Mouse (Mus musculus) small intestine, adult 2 months (tissue): ENCODE results near the gene Bcl2. TPM values are rescaled to one million over a fixed set of nuclear protein-coding genes. Genes with fewer than 3 reads are reported as not detected.
A peak's percentile ranks its signal among the peaks of the same experiment; 100 is the strongest.

ENCODE experiments used
- H3K27ac ChIP-seq: fragments of 200-500 bp; 2 replicates; pipeline ENCODE4 v1.5.1; 2012; ENCODE audit warnings: low read depth, low read length, control low read depth, inconsistent platforms; ENCODE audit not compliant: insufficient read depth
- H3K27me3 ChIP-seq: fragments of 200-500 bp; 2 replicates; pipeline ENCODE4 v1.6.1; 2012; ENCODE audit warnings: mild to moderate bottlenecking, moderate library complexity, low read length, inconsistent platforms; ENCODE audit not compliant: control insufficient read depth, insufficient read depth
- H3K36me3 ChIP-seq: fragments of 200-500 bp; 2 replicates; pipeline ENCODE4 v1.6.1; 2012; ENCODE audit warnings: mild to moderate bottlenecking, low read length, control low read depth, inconsistent platforms; ENCODE audit not compliant: control insufficient read depth, insufficient read depth
- H3K4me1 ChIP-seq: fragments of 200-500 bp; 2 replicates; pipeline ENCODE4 v1.6.1; 2012; ENCODE audit warnings: low read length, inconsistent platforms, mixed read lengths; ENCODE audit not compliant: control insufficient read depth, insufficient read depth, insufficient read length
- H3K4me3 ChIP-seq: fragments of 200-500 bp; 2 replicates; pipeline ENCODE4 v1.5.1; 2012; ENCODE audit warnings: low read depth, mild to moderate bottlenecking, control low read depth, inconsistent platforms, low read length, moderate library complexity
- CTCF ChIP-seq: fragments of 200-500 bp; IDR thresholded peaks from 2 replicates; pipeline ENCODE4 v1.5.1; 2012; ENCODE audit warnings: low read depth, mild to moderate bottlenecking, control low read depth, inconsistent platforms, low read length, moderate library complexity, mixed read lengths; ENCODE audit not compliant: insufficient replicate concordance, insufficient read length; ENCODE audit errors: extremely low read depth
- POLR2A ChIP-seq: fragments of 200-500 bp; IDR thresholded peaks from 2 replicates; pipeline ENCODE4 v1.6.1; 2012; ENCODE audit warnings: low read depth, mild to moderate bottlenecking, control low read depth, inconsistent platforms, low read length, moderate library complexity
- WGBS: fragments of 180-500 bp; shearing (Covaris S2); methylation state at CpG from one replicate; pipeline ENCODE4 v1.1.7; 2018; 5-methylcytosine and 5-hydroxymethylcytosine counted together
- polyA plus RNA-seq: library from polyadenylated mRNA; depleted of rRNA; stranded (reverse); fragments of >200 nt; gene quantifications from 2 replicates; pipeline ENCODE4 v1.2.3, GENCODE M21; 2012

The Bcl2 gene
- polyA plus RNA-seq, 1 experiment = 1.5 TPM

GRCm38 (mm10) chr1:106616955-106617354 lies 97.1 kb downstream of the Bcl2 start:
- TF ChIP-seq POLR2A = no peak
- TF ChIP-seq CTCF = no peak
- 87% methylated on average over 5 of the region's 5 CpGs for WGBS
- Histone ChIP-seq H3K4me1 (no peaks in the 10 kb centered on the region; the same call in 1 of the 2 replicates), H3K4me3 (no peak overlapping the region), H3K36me3 (no peaks in the 10 kb centered on the region), H3K27me3 (no peaks in the 10 kb centered on the region), H3K27ac (no peak overlapping the region)

- Histone ChIP-seq H3K36me3 (no peaks in the 10 kb centered on the region), H3K27ac (0 out of 2 replicates have a peak overlapping the region, but pooled peaks have one; percentile 6), H3K4me1 (no peaks in the 10 kb centered on the region; the same call in 1 of the 2 replicates), H3K4me3 (no peak overlapping the region), H3K27me3 (no peaks in the 10 kb centered on the region)
- WGBS = 86% methylated on average over 5 of the region's 5 CpGs
- TF ChIP-seq CTCF (no peak), POLR2A (no peak)
Measured at GRCm38 (mm10) chr1:106613371-106613770, 100.7 kb downstream of the Bcl2 start.

GRCm38 (mm10) chr1:106612166-106613031 lies 101.7 kb downstream of the Bcl2 start:
- H3K4me3 ChIP-seq = no peak overlapping the region
- H3K4me1 ChIP-seq = no peaks in the 10 kb centered on the region; the same call in 1 of the 2 replicates
- 41% methylated on average over 8 of the region's 8 CpGs for WGBS
- H3K36me3 ChIP-seq = no peaks in the 10 kb centered on the region
- H3K27me3 ChIP-seq = no peaks in the 10 kb centered on the region
- TF ChIP-seq POLR2A = no peak
- TF ChIP-seq CTCF = no peak
- peak overlapping the region; percentile 50 for H3K27ac ChIP-seq

GRCm38 (mm10) chr1:106611246-106611645 lies 102.8 kb downstream of the Bcl2 start:
- Histone ChIP-seq H3K4me1 (no peaks in the 10 kb centered on the region; the same call in 1 of the 2 replicates), H3K36me3 (no peaks in the 10 kb centered on the region), H3K27me3 (no peaks in the 10 kb centered on the region), H3K27ac (no peak overlapping the region), H3K4me3 (no peak overlapping the region)
- TF ChIP-seq POLR2A (no peak), CTCF (no peak)
- 64% methylated on average over 6 of the region's 6 CpGs for WGBS

GRCm38 (mm10) chr1:106608098-106608778 lies 105.8 kb downstream of the Bcl2 start:
- 83% methylated on average over 4 of the region's 4 CpGs for WGBS
- Histone ChIP-seq H3K27me3 (no peaks in the 10 kb centered on the region), H3K36me3 (no peaks in the 10 kb centered on the region), H3K4me1 (no peaks in the 10 kb centered on the region; the same call in 1 of the 2 replicates), H3K4me3 (no peak overlapping the region), H3K27ac (no peak overlapping the region)
- TF ChIP-seq CTCF (no peak), POLR2A (no peak)

GRCm38 (mm10) chr1:106606951-106607350 lies 107.1 kb downstream of the Bcl2 start:
- no peak overlapping the region for H3K4me3 ChIP-seq
- H3K36me3 ChIP-seq = no peaks in the 10 kb centered on the region
- no peaks in the 10 kb centered on the region for H3K27me3 ChIP-seq
- no peak overlapping the region for H3K27ac ChIP-seq
- no peaks in the 10 kb centered on the region for H3K4me1 ChIP-seq
- no peak for TF ChIP-seq CTCF
- no peak for TF ChIP-seq POLR2A
- WGBS = 89% methylated on average over 5 of the region's 5 CpGs

- H3K4me3 ChIP-seq = no peak overlapping the region
- no peak for TF ChIP-seq POLR2A
- H3K27ac ChIP-seq = no peak overlapping the region
- no peaks in the 10 kb centered on the region for H3K4me1 ChIP-seq
- no peaks in the 10 kb centered on the region for H3K27me3 ChIP-seq
- whole genome bisulfite sequencing = 74% methylated on average over 4 of the region's 4 CpGs
- H3K36me3 ChIP-seq = no peaks in the 10 kb centered on the region
Measured at GRCm38 (mm10) chr1:106603406-106603805, 110.7 kb downstream of the Bcl2 start.
